Comparison of ENCODE assay signal across 23 mouse cellular contexts in genomic region chr17:26717868-26718267, GRCm38 (mm10). TPM values are rescaled to one million over a fixed set of nuclear protein-coding genes. Genes with fewer than 3 reads are reported as not detected.
A peak's percentile ranks its signal among the peaks of the same experiment; 100 is the strongest.
DNase-seq lines count a peak whose midpoint lies in the region; ATAC-seq and TF ChIP-seq lines count a peak whose summit lies in the region.
"Had no signal": no experiment of that assay in that cellular context is flagged by ENCODE, and none has a peak within 500 bp of the region (broad histone marks: within the 10 kb centered on the region; RNA-seq: fewer than 3 reads in every experiment).

No protein-coding gene starts in this region.

- H3K9me3 ChIP-seq in heart, postnatal 0 days (replicated peaks; ENCODE audit: control insufficient read depth, low read length): no peaks in the 10 kb centered on the region
- no peaks in the 10 kb centered on the region for H3K9me3 ChIP-seq in lung, postnatal 0 days (ENCODE audit: low read length)
- H3K9me3 ChIP-seq: embryonic facial prominence, embryonic 13.5 days; forebrain, embryonic 15.5 days; heart, embryonic 13.5 days; hindbrain, embryonic 15.5 days; limb, embryonic 10.5 days; midbrain, embryonic 13.5 days; neural tube, embryonic 15.5 days had no signal

- H3K9ac ChIP-seq in heart, postnatal 0 days (replicated peaks; ENCODE audit: low read depth, low read length): no peak overlapping the region
- H3K9ac ChIP-seq in lung, postnatal 0 days (replicated peaks; ENCODE audit: low read depth): no peak overlapping the region
- H3K9ac ChIP-seq: embryonic facial prominence, embryonic 13.5 days; forebrain, embryonic 15.5 days; heart, embryonic 13.5 days; hindbrain, embryonic 15.5 days; midbrain, embryonic 13.5 days; neural tube, embryonic 15.5 days had no signal

- no peak for ATAC-seq in heart, postnatal 0 days (ENCODE audit: insufficient read depth, low read depth)
- no peak for ATAC-seq in lung, postnatal 0 days
- ATAC-seq: forebrain, embryonic 15.5 days; midbrain, embryonic 13.5 days had no signal

- no peak overlapping the region for H3K4me2 ChIP-seq in heart, postnatal 0 days (ENCODE audit: low read depth, low read length)
- H3K4me2 ChIP-seq in lung, postnatal 0 days (replicated peaks; ENCODE audit: low read depth, low read length): no peak overlapping the region
- H3K4me2 ChIP-seq: embryonic facial prominence, embryonic 13.5 days; forebrain, embryonic 15.5 days; hindbrain, embryonic 15.5 days; midbrain, embryonic 13.5 days; neural tube, embryonic 15.5 days had no signal

- WGBS in heart, postnatal 0 days: 58% methylated on average over 2 of the region's 2 CpGs
- 63% methylated on average over 2 of the region's 2 CpGs for WGBS in lung, postnatal 0 days

- no peak overlapping the region for H3K4me3 ChIP-seq in heart, postnatal 0 days (ENCODE audit: low read depth, low read length)
- H3K4me3 ChIP-seq in lung, postnatal 0 days (ENCODE audit: low read depth, low read length): no peak overlapping the region
- H3K4me3 ChIP-seq: embryonic facial prominence, embryonic 13.5 days; forebrain, embryonic 15.5 days; hindbrain, embryonic 15.5 days; limb, embryonic 10.5 days; midbrain, embryonic 13.5 days; neural tube, embryonic 15.5 days had no signal

- no peak overlapping the region for H3K27ac ChIP-seq in heart, postnatal 0 days (ENCODE audit: low read depth)
- H3K27ac ChIP-seq in lung, postnatal 0 days (ENCODE audit: low read length): no peak overlapping the region
- H3K27ac ChIP-seq: embryonic facial prominence, embryonic 13.5 days; forebrain, embryonic 15.5 days; heart, embryonic 13.5 days; hindbrain, embryonic 15.5 days; limb, embryonic 10.5 days; midbrain, embryonic 13.5 days; neural tube, embryonic 15.5 days had no signal

- H3K36me3 ChIP-seq in heart, postnatal 0 days (replicated peaks; ENCODE audit: control insufficient read depth, insufficient read depth, low read length): no peaks in the 10 kb centered on the region
- no peaks in the 10 kb centered on the region for H3K36me3 ChIP-seq in lung, postnatal 0 days (ENCODE audit: insufficient read depth, low read length)
- H3K36me3 ChIP-seq in splenic B cell, adult 2 months (ENCODE audit: control insufficient read depth, insufficient read depth, low read length, poor library complexity, severe bottlenecking): 0 out of 2 replicates have a peak, but pooled peaks cover 2% of the 10 kb centered on the region
- H3K36me3 ChIP-seq: embryonic facial prominence, embryonic 13.5 days; forebrain, embryonic 15.5 days; hindbrain, embryonic 15.5 days; limb, embryonic 10.5 days; midbrain, embryonic 13.5 days; neural tube, embryonic 15.5 days had no signal

- TF ChIP-seq CTCF in heart, postnatal 0 days (IDR thresholded peaks at IDR 0.05; ENCODE audit: low read depth): 0 out of 2 replicates have a peak, but pooled peaks have one; percentile 14
- peak; percentile 30; the same call in 1 of the 2 replicates for TF ChIP-seq CTCF in lung, postnatal 0 days (IDR thresholded peaks at IDR 0.05)

- peaks cover 9% of the 10 kb centered on the region; the same call in 1 of the 2 replicates for H3K4me1 ChIP-seq in heart, postnatal 0 days (ENCODE audit: control insufficient read depth, insufficient read depth)
- peaks cover 2% of the 10 kb centered on the region; the same call in 1 of the 2 replicates for H3K4me1 ChIP-seq in lung, postnatal 0 days (ENCODE audit: insufficient read depth, low read depth, low read length)

- DNase-seq in heart, postnatal 0 days (ENCODE audit: low spot score): no peak
- DNase-seq in heart, postnatal 4 days: no peak
- no peak for DNase-seq in lung, postnatal 0 days (ENCODE audit: low spot score)
- DNase-seq in lung, adult 18-20 months: no peak
- peak; percentile 31 for DNase-seq in CD4-positive helper T cell, adult 2 months (ENCODE audit: low read depth, low spot score)
- peak; percentile 32 for DNase-seq in splenic B cell, adult 2 months (ENCODE audit: low read depth, low spot score)
- DNase-seq in c-Kit-positive CD71-positive TER-119-positive erythroid progenitor cells, embryonic 14.5 days (ENCODE audit: low spot score): no peak
- DNase-seq in lung, postnatal 4 days: no peak
- DNase-seq: adrenal gland, postnatal 10 days; cerebellum, postnatal 10 days; heart, postnatal 36 days; kidney, adult 18-20 months; kidney, postnatal 10 days; right cerebral cortex, postnatal 14 days; spleen, adult 18-20 months; thymus, postnatal 14 days had no signal

- no peak for TF ChIP-seq EP300 in heart, postnatal 0 days (IDR thresholded peaks at IDR 0.05; ENCODE audit: low read depth)
- no peak for TF ChIP-seq EP300 in lung, postnatal 0 days (IDR thresholded peaks at IDR 0.05)

- no peaks in the 10 kb centered on the region for H3K27me3 ChIP-seq in heart, postnatal 0 days (ENCODE audit: control insufficient read depth, insufficient read depth, low read length)
- H3K27me3 ChIP-seq in lung, postnatal 0 days (replicated peaks; ENCODE audit: insufficient read depth, low read length): no peaks in the 10 kb centered on the region
- H3K27me3 ChIP-seq in splenic B cell, adult 2 months (ENCODE audit: control insufficient read depth, insufficient read depth, low read length, poor library complexity, severe bottlenecking): no peaks in the 10 kb centered on the region
- H3K27me3 ChIP-seq: embryonic facial prominence, embryonic 13.5 days; forebrain, embryonic 15.5 days; heart, embryonic 13.5 days; hindbrain, embryonic 15.5 days; midbrain, embryonic 13.5 days; neural tube, embryonic 15.5 days had no signal

RNA-seq across cellular contexts. Expression of gene Crebrf, which starts 2.4 kb away (rescaled TPM):
- total RNA-seq in heart, postnatal 0 days (2014; rRNA removed; ENCODE audit: low replicate concordance): 13.6 and 23.8 TPM in 2 replicates
- polyA plus RNA-seq in heart, postnatal 0 days (2015; fragmentation: Nextera tagmentation; extraction: Ambion mirVana): 11.8 and 17.3 TPM in 2 replicates
- total RNA-seq in heart, postnatal 4 days (2021): 10 to 100 TPM; 17.5 to 20.8 TPM
- polyA plus RNA-seq in lung, postnatal 0 days (2015; fragmentation: Nextera tagmentation; extraction: Ambion mirVana): 37.2 and 38.7 TPM in 2 replicates

RNA-seq across cellular contexts. Expression of gene Atp6v0e, which starts 54.8 kb away (rescaled TPM):
- 224 and 298 TPM in 2 replicates for total RNA-seq in heart, postnatal 0 days (2014; rRNA removed; ENCODE audit: low replicate concordance)
- polyA plus RNA-seq in heart, postnatal 0 days (2015; fragmentation: Nextera tagmentation; extraction: Ambion mirVana): 206 and 223 TPM in 2 replicates
- total RNA-seq in heart, postnatal 4 days (2021): 10 to 100 TPM; 85.3 to 85.5 TPM
- polyA plus RNA-seq in lung, postnatal 0 days (2015; fragmentation: Nextera tagmentation; extraction: Ambion mirVana): 330 and 382 TPM in 2 replicates

Comparison
In these comparisons a context has a peak if more than half of its experiments do, and no peak if none do; other contexts are left out.
1. DNase-seq: peak in CD4-positive helper T cell, adult 2 months (single experiment) and splenic B cell, adult 2 months (single experiment); none in heart, postnatal 0 days (single experiment), heart, postnatal 4 days (single experiment), lung, postnatal 0 days (single experiment), lung, adult 18-20 months (0 of 2), c-Kit-positive CD71-positive TER-119-positive erythroid progenitor cells, embryonic 14.5 days (single experiment) and lung, postnatal 4 days (0 of 2).